Mouse (Mus musculus) testis, adult 2 months (tissue): ENCODE results near the gene Fam199x. TPM values are rescaled to one million over a fixed set of nuclear protein-coding genes. Genes with fewer than 3 reads are reported as not detected.

Experiments used
- H3K27ac ChIP-seq: fragments of 200-500 bp; 2 replicates; pipeline ENCODE4 v1.5.1; 2012; ENCODE audit warnings: low read depth, low read length; ENCODE audit not compliant: control insufficient read depth, insufficient read depth
- H3K27me3 ChIP-seq: fragments of 200-500 bp; 2 replicates; pipeline ENCODE4 v1.6.1; 2012; ENCODE audit warnings: mild to moderate bottlenecking, low read length, moderate library complexity; ENCODE audit not compliant: control insufficient read depth, insufficient read depth
- H3K36me3 ChIP-seq: fragments of 200-500 bp; 2 replicates; pipeline ENCODE4 v1.6.1; 2012; ENCODE audit warnings: mild to moderate bottlenecking, low read length; ENCODE audit not compliant: control insufficient read depth, insufficient read depth
- H3K4me1 ChIP-seq: fragments of 200-500 bp; 2 replicates; pipeline ENCODE4 v1.6.1; 2012; ENCODE audit warnings: low read length; ENCODE audit not compliant: control insufficient read depth, insufficient read depth
- H3K4me3 ChIP-seq: fragments of 200-500 bp; 2 replicates; pipeline ENCODE4 v1.5.1; 2012; ENCODE audit warnings: low read depth, mild to moderate bottlenecking, low read length, moderate library complexity, mixed read lengths; ENCODE audit not compliant: control insufficient read depth
- CTCF ChIP-seq: fragments of 200-500 bp; IDR thresholded peaks from 2 replicates; pipeline ENCODE4 v1.5.1; 2012; ENCODE audit warnings: low read depth, mild to moderate bottlenecking, inconsistent platforms, low read length, moderate library complexity; ENCODE audit not compliant: control insufficient read depth, insufficient read depth, insufficient replicate concordance
- POLR2A ChIP-seq: fragments of 200-500 bp; IDR thresholded peaks from 2 replicates; pipeline ENCODE4 v1.6.1; 2012; ENCODE audit warnings: low read depth, mild to moderate bottlenecking, inconsistent platforms, low read length, moderate library complexity; ENCODE audit not compliant: control insufficient read depth
- polyA plus RNA-seq: library from polyadenylated mRNA; depleted of rRNA; stranded (reverse); fragments of >200 nt; gene quantifications from 2 replicates; pipeline ENCODE4 v1.2.3, GENCODE M21; 2012; rRNA removed

Fam199x gene
- polyA plus RNA-seq, 1 experiment: 0.20 TPM

- H3K4me1 ChIP-seq: no peaks in the 10 kb centered on the region; the same call in none of the 2 replicates
- no peaks in the 10 kb centered on the region for H3K27me3 ChIP-seq
- no peak overlapping the region for H3K27ac ChIP-seq
- peak overlapping the region; percentile 38 for H3K4me3 ChIP-seq
- no peaks in the 10 kb centered on the region for H3K36me3 ChIP-seq
- TF ChIP-seq CTCF: no peak
- no peak for TF ChIP-seq POLR2A
These were observed 68.8 kb downstream of the Fam199x start for GRCm38 (mm10) chrX:137118097-137118746.

GRCm38 (mm10) chrX:137119675-137120423 lies 70.5 kb downstream of the Fam199x start:
- H3K4me1 ChIP-seq: no peaks in the 10 kb centered on the region; the same call in none of the 2 replicates
- no peaks in the 10 kb centered on the region for H3K36me3 ChIP-seq
- H3K27ac ChIP-seq: peak overlapping the region; percentile 90
- no peaks in the 10 kb centered on the region for H3K27me3 ChIP-seq
- TF ChIP-seq CTCF (no peak), POLR2A (peak; percentile 46)
- H3K4me3 ChIP-seq: peak overlapping the region; percentile 91

- Histone ChIP-seq H3K36me3 (no peaks in the 10 kb centered on the region), H3K4me3 (peak within 1 kb of the TSS; percentile 91), H3K27ac (peak within 1 kb of the TSS; percentile 86), H3K4me1 (no peaks in the 10 kb centered on the region; the same call in none of the 2 replicates), H3K27me3 (no peaks in the 10 kb centered on the region)
- TF ChIP-seq POLR2A (no peak), CTCF (no peak)
These were observed 72.3 kb downstream of the Fam199x start, which contains the start of gene Esx1 for GRCm38 (mm10) chrX:137121718-137122117. Gene Esx1, minus strand, starts transcription at chrX:137122083.

GRCm38 (mm10) chrX:137127542-137127941 lies 78.1 kb downstream of the Fam199x start:
- no peaks in the 10 kb centered on the region for H3K27me3 ChIP-seq
- TF ChIP-seq CTCF (no peak), POLR2A (no peak)
- H3K4me1 ChIP-seq: no peaks in the 10 kb centered on the region; the same call in 1 of the 2 replicates
- no peaks in the 10 kb centered on the region for H3K36me3 ChIP-seq
- H3K4me3 ChIP-seq: peak overlapping the region; percentile 51
- H3K27ac ChIP-seq: peak overlapping the region; percentile 29; the same call in 1 of the 2 replicates

Other genes with a start within 250 kb of the Fam199x start
- gene Plp1, start 226.9 kb upstream of the Fam199x start, polyA plus RNA-seq: 10.6 and 15.6 TPM in 2 replicates
- gene Rab9b, start 180.8 kb upstream of the Fam199x start, polyA plus RNA-seq: 0.23 and 0.43 TPM in 2 replicates
- 0.72 and 0.91 TPM in 2 replicates for gene H2bfm, start 122.3 kb upstream of the Fam199x start, polyA plus RNA-seq
- gene Tmsb15b2, start 74.1 kb upstream of the Fam199x start, polyA plus RNA-seq: 15.3 and 21.9 TPM in 2 replicates
- 4.9 and 6.7 TPM in 2 replicates for gene Tmsb15l, start 72.7 kb upstream of the Fam199x start, polyA plus RNA-seq
- 9.9 and 22.9 TPM in 2 replicates for gene Tmsb15b1, start 72.7 kb upstream of the Fam199x start, polyA plus RNA-seq
- gene Zcchc18, start 56.4 kb upstream of the Fam199x start, polyA plus RNA-seq: 1.4 and 2.1 TPM in 2 replicates
- 3.6 and 4.2 TPM in 2 replicates for gene Slc25a53, start 11.3 kb upstream of the Fam199x start, polyA plus RNA-seq
- 16.9 and 18.4 TPM in 2 replicates for gene Esx1, start 72.5 kb downstream of the Fam199x start, polyA plus RNA-seq